Mouse (Mus musculus): ENCODE results near the gene Ankrd39. TPM values are rescaled to one million over a fixed set of nuclear protein-coding genes. Genes with fewer than 3 reads are reported as not detected.

The Ankrd39 gene
- polyA plus RNA-seq, 1 experiment from 2014 or later: 22.0 TPM

DNA sequence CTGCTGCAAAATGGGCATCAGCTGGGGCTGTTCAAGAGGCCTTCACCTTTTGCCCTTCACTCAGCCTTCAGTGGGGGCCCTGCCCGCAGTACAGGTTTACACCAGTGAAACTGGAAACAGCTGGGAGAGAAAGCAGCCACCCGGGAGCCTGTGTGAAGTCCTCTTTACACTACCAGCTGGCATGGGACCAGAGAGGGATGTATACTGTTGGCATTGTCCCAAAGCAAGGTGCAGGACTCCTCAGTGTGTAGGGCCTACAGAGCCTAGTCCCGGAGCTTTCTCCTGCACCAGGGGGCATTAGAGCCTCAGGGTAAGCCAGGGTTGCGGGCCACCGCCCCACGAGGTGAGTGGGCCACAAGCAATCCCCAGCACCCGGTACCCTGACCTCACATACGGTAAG, 16.8 kb downstream of the Ankrd39 start:
- Histone ChIP-seq H3K27ac (no peak overlapping the region), H3K36me3 (ENCODE audit: insufficient read depth, low read length) (peaks cover 13% of the 10 kb centered on the region), H3K4me2 (ENCODE audit: low read length) (no peak overlapping the region), H3K9ac (ENCODE audit: low read depth, low read length) (no peak overlapping the region), H3K27me3 (ENCODE audit: insufficient read depth, low read length) (no peaks in the 10 kb centered on the region), H3K4me1 (replicated peaks; ENCODE audit: insufficient read depth, low read length) (no peaks in the 10 kb centered on the region), H3K4me3 (replicated peaks; ENCODE audit: low read depth, low read length) (no peak overlapping the region), H3K9me3 (replicated peaks; ENCODE audit: low read length) (no peaks in the 10 kb centered on the region)
- ATAC-seq (replicated peaks; ENCODE audit: low FRiP score, low read depth) (no peak), DNase-seq (ENCODE audit: low spot score) (no peak)
- TF ChIP-seq CTCF (IDR thresholded peaks at IDR 0.05; ENCODE audit: low read depth): no peak
- WGBS: 77% methylated on average over 8 of the region's 8 CpGs

GRCm38 (mm10) chr1:36529875-36530274, 17.4 kb downstream of the Ankrd39 start:
- Histone ChIP-seq H3K4me2 (ENCODE audit: low read length) (no peak overlapping the region), H3K27ac (no peak overlapping the region), H3K9ac (ENCODE audit: low read depth, low read length) (no peak overlapping the region), H3K36me3 (ENCODE audit: insufficient read depth, low read length) (peaks cover 19% of the 10 kb centered on the region), H3K4me1 (replicated peaks; ENCODE audit: insufficient read depth, low read length) (no peaks in the 10 kb centered on the region), H3K27me3 (ENCODE audit: insufficient read depth, low read length) (no peaks in the 10 kb centered on the region), H3K4me3 (replicated peaks; ENCODE audit: low read depth, low read length) (no peak overlapping the region), H3K9me3 (replicated peaks; ENCODE audit: low read length) (no peaks in the 10 kb centered on the region)
- DNase-seq (ENCODE audit: low spot score) (no peak), ATAC-seq (replicated peaks; ENCODE audit: low FRiP score, low read depth) (no peak)
- WGBS: 94% methylated on average over 4 of the region's 4 CpGs
- no peak for TF ChIP-seq CTCF (IDR thresholded peaks at IDR 0.05; ENCODE audit: low read depth)

DNA sequence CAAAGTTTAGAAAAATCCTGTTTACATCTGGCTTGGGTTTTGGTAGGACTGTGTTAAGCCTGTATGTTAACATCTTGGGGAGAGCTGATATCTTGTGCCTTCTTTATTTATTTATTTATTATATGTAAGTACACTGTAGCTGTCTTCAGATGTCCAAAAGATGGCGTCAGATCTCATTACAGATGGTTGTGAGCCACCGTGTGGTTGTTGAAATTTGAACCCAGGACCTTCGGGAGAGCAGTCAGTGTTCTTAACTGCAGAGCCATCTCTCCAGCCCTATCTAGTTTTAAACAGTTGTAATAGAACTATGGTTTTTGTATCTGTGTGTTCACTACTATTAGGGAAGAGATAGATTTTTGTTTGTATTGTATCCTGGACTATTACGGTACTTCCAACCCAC, 18.0 kb downstream of the Ankrd39 start:
- peaks cover 23% of the 10 kb centered on the region for H3K36me3 ChIP-seq (ENCODE audit: insufficient read depth, low read length)
- no peaks in the 10 kb centered on the region for H3K27me3 ChIP-seq (ENCODE audit: insufficient read depth, low read length)
- no peak overlapping the region for H3K27ac ChIP-seq
- H3K9me3 ChIP-seq (replicated peaks; ENCODE audit: low read length): no peaks in the 10 kb centered on the region
- no peak overlapping the region for H3K4me2 ChIP-seq (ENCODE audit: low read length)
- no peak overlapping the region for H3K4me3 ChIP-seq (replicated peaks; ENCODE audit: low read depth, low read length)
- no peak overlapping the region for H3K9ac ChIP-seq (ENCODE audit: low read depth, low read length)
- no peak for TF ChIP-seq CTCF (IDR thresholded peaks at IDR 0.05; ENCODE audit: low read depth)
- ATAC-seq (replicated peaks; ENCODE audit: low FRiP score, low read depth) (no peak), DNase-seq (ENCODE audit: low spot score) (no peak)
- H3K4me1 ChIP-seq (replicated peaks; ENCODE audit: insufficient read depth, low read length): no peaks in the 10 kb centered on the region
- 83% methylated on average over 4 of the region's 4 CpGs for WGBS

DNA sequence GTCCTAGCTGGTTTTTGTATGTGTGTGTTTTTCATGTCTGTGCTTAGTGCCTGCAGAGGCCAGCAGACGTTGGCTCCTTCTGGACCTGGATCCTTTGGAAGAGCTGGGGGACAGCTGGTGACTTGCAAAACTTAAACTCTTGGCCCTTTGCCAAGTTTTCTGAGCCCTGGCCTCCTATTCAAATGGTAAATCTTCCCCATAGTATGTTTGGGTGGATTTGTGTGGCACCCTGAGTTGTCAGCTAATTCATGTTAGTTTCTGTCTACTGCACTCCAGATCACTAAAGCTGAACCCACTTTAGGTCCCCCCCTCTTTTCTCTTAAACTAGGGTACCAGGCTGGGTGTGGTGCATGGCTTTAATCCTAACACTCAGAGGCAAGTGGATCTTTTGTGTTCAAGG, 18.9 kb downstream of the Ankrd39 start:
- WGBS: 33% methylated on average over 1 of the region's 1 CpGs
- no peak overlapping the region for H3K9ac ChIP-seq (ENCODE audit: low read depth, low read length)
- DNase-seq (ENCODE audit: low spot score) (no peak), ATAC-seq (replicated peaks; ENCODE audit: low FRiP score, low read depth) (no peak)
- H3K4me1 ChIP-seq (replicated peaks; ENCODE audit: insufficient read depth, low read length): no peaks in the 10 kb centered on the region
- no peak overlapping the region for H3K4me2 ChIP-seq (ENCODE audit: low read length)
- no peak overlapping the region for H3K27ac ChIP-seq
- H3K4me3 ChIP-seq (replicated peaks; ENCODE audit: low read depth, low read length): no peak overlapping the region
- H3K27me3 ChIP-seq (ENCODE audit: insufficient read depth, low read length): no peaks in the 10 kb centered on the region
- no peak for TF ChIP-seq CTCF (IDR thresholded peaks at IDR 0.05; ENCODE audit: low read depth)
- H3K36me3 ChIP-seq (ENCODE audit: insufficient read depth, low read length): peaks cover 32% of the 10 kb centered on the region
- no peaks in the 10 kb centered on the region for H3K9me3 ChIP-seq (replicated peaks; ENCODE audit: low read length)

DNA sequence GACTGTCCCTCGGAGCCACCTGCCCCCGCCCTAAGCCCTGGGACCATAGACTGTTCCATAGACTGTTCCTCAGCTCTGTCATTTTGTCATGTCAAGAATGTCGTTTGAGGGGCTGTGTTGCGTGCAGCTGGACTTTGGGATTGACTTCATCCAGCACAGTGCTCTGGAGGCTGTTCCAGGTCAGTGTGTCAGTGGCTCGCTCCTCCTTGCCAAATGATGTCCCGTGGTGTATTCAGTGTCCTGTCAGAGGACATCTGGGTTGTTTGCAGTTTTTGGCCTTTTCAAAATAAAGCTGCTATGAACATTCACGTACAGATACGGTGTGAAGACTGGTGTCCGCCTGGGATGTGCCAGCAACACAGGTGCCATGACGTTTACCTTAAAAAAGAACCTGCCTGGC, 20.3 kb downstream of the Ankrd39 start:
- H3K4me3 ChIP-seq (replicated peaks; ENCODE audit: low read depth, low read length): no peak overlapping the region
- ATAC-seq (replicated peaks; ENCODE audit: low FRiP score, low read depth): no peak
- no peaks in the 10 kb centered on the region for H3K9me3 ChIP-seq (replicated peaks; ENCODE audit: low read length)
- H3K36me3 ChIP-seq (ENCODE audit: insufficient read depth, low read length): peaks cover 36% of the 10 kb centered on the region
- H3K27ac ChIP-seq: no peak overlapping the region
- no peak overlapping the region for H3K4me2 ChIP-seq (ENCODE audit: low read length)
- TF ChIP-seq CTCF (IDR thresholded peaks at IDR 0.05; ENCODE audit: low read depth): no peak
- 82% methylated on average over 10 of the region's 10 CpGs for WGBS
- no peaks in the 10 kb centered on the region for H3K4me1 ChIP-seq (replicated peaks; ENCODE audit: insufficient read depth, low read length)
- DNase-seq (ENCODE audit: low spot score): no peak
- H3K9ac ChIP-seq (ENCODE audit: low read depth, low read length): no peak overlapping the region
- H3K27me3 ChIP-seq (ENCODE audit: insufficient read depth, low read length): no peaks in the 10 kb centered on the region

DNA sequence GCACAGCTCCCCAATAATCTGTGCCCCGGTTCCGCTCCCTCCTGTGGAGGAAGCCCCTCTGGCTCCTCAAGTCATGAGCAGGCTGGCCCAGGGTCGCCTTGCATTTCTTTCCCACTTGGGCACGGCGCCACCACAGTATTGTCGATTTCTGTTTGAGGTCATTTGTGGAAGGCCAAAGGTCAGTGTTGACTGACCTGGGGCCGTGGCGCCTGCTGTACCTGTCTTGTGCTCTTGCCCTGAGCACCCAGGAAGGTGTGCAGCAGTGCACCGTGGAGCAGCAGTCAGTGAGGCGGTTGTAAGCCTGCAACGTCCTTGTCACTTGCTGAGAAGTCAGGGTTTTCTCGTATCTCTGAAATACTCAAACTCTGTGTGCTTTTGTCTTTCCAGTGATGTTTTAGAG, 21.5 kb downstream of the Ankrd39 start:
- Histone ChIP-seq H3K36me3 (ENCODE audit: insufficient read depth, low read length) (peaks cover 39% of the 10 kb centered on the region), H3K9ac (ENCODE audit: low read depth, low read length) (no peak overlapping the region), H3K27me3 (ENCODE audit: insufficient read depth, low read length) (no peaks in the 10 kb centered on the region), H3K4me1 (replicated peaks; ENCODE audit: insufficient read depth, low read length) (no peaks in the 10 kb centered on the region), H3K27ac (no peak overlapping the region), H3K4me2 (ENCODE audit: low read length) (no peak overlapping the region), H3K4me3 (replicated peaks; ENCODE audit: low read depth, low read length) (no peak overlapping the region), H3K9me3 (replicated peaks; ENCODE audit: low read length) (no peaks in the 10 kb centered on the region)
- ATAC-seq (replicated peaks; ENCODE audit: low FRiP score, low read depth) (no peak), DNase-seq (ENCODE audit: low spot score) (no peak)
- 88% methylated on average over 12 of the region's 12 CpGs for WGBS
- TF ChIP-seq CTCF (IDR thresholded peaks at IDR 0.05; ENCODE audit: low read depth): no peak

DNA sequence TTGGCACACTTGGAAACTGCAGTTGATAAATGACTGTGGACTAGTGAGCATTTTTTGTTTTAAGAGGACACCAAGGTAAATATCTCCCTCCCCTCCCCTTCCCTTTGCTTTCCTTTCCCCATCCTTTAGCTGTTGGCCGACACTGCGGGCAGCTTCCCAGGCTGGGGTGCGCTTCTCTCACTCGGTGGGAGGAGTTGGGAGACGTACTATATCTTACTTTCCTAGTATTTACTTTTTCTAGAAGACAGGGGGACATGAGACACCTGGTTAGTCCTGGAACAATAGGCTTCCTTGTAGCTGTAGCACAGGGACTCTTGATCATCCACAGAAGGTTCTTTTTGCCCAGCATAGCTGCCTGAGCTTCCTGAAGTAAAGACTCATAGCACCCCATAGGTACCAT, 23.2 kb downstream of the Ankrd39 start:
- no peak overlapping the region for H3K9ac ChIP-seq (ENCODE audit: low read depth, low read length)
- no peaks in the 10 kb centered on the region for H3K4me1 ChIP-seq (replicated peaks; ENCODE audit: insufficient read depth, low read length)
- TF ChIP-seq CTCF (IDR thresholded peaks at IDR 0.05; ENCODE audit: low read depth): no peak
- DNase-seq (ENCODE audit: low spot score): no peak
- no peak overlapping the region for H3K4me3 ChIP-seq (replicated peaks; ENCODE audit: low read depth, low read length)
- no peaks in the 10 kb centered on the region for H3K27me3 ChIP-seq (ENCODE audit: insufficient read depth, low read length)
- 43% methylated on average over 5 of the region's 5 CpGs for WGBS
- no peak overlapping the region for H3K27ac ChIP-seq
- H3K36me3 ChIP-seq (ENCODE audit: insufficient read depth, low read length): peaks cover 49% of the 10 kb centered on the region
- H3K9me3 ChIP-seq (replicated peaks; ENCODE audit: low read length): no peaks in the 10 kb centered on the region
- H3K4me2 ChIP-seq (ENCODE audit: low read length): no peak overlapping the region
- no peak for ATAC-seq (replicated peaks; ENCODE audit: low FRiP score, low read depth)
